Comparison of ENCODE assay signal across 14 mouse cellular contexts in the genomic region with DNA sequence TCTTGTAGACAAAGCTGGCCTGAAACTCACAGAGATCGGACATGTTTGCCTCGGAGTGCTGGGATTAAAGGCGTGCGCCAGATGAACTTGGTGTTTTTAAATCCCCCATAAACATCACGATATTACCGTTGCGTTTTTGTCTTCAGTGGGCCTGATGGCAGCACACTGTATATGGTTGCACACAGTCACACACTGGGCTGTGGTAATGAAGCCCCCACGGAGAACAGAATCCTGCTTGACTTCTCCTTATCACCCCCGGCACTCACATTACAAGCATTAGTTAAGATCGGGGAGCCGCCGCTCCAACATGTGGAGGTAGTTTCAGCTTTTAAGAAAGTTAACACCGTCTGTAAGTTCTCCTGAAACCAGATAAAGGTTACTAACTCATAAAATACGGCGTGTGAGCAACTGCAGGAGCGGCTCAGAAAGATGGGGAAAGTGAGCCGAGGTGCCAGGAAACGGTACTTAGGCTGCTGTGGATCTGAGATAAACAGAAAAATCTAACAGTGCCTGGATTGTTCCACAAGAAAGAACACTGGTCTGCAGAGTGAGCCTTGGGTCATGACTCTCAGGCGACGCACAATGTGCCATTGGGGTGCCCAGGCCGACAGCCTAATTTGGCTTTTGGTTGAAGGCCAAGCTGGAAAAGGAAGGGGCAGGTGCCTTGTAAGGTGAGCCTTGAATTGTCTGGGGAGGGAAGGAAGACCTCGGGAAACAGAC.
A peak's percentile ranks its signal among the peaks of the same experiment; 100 is the strongest.
DNase-seq lines count a peak whose midpoint lies in the region; ATAC-seq and TF ChIP-seq lines count a peak whose summit lies in the region.
"Had no signal": no experiment of that assay in that cellular context is flagged by ENCODE, and none has a peak within 500 bp of the region (broad histone marks: within the 10 kb centered on the region; RNA-seq: fewer than 3 reads in every experiment).

No protein-coding gene starts in this region.

- no peaks in the 10 kb centered on the region for H3K9me3 ChIP-seq in stomach, embryonic 14.5 days (ENCODE audit: control insufficient read depth, low read depth, low read length)
- no peaks in the 10 kb centered on the region for H3K9me3 ChIP-seq in stomach, postnatal 0 days (ENCODE audit: control insufficient read depth, low read length)
- H3K9me3 ChIP-seq: hindbrain, embryonic 15.5 days; neural tube, embryonic 12.5 days had no signal

- no peak for ATAC-seq in stomach, embryonic 14.5 days (ENCODE audit: insufficient number of reproducible peaks, insufficient read depth, low FRiP score, low read depth)
- ATAC-seq in stomach, postnatal 0 days (ENCODE audit: low FRiP score, low TSS enrichment): no peak
- ATAC-seq in megakaryocyte-erythroid progenitor cell, adult 5-6 weeks (replicated peaks; ENCODE audit: low FRiP score, low TSS enrichment, poor library complexity, severe bottlenecking): no peak
- ATAC-seq: forebrain, embryonic 16.5 days had no signal

- no peak overlapping the region for H3K27ac ChIP-seq in stomach, embryonic 14.5 days (ENCODE audit: low read length)
- H3K27ac ChIP-seq in stomach, postnatal 0 days (replicated peaks): no peak overlapping the region
- H3K27ac ChIP-seq: hindbrain, embryonic 15.5 days; neural tube, embryonic 12.5 days had no signal

- H3K4me1 ChIP-seq in stomach, embryonic 14.5 days (ENCODE audit: control insufficient read depth, insufficient read depth, low read length): no peaks in the 10 kb centered on the region
- H3K4me1 ChIP-seq in stomach, postnatal 0 days (replicated peaks; ENCODE audit: control insufficient read depth, insufficient read depth): no peaks in the 10 kb centered on the region
- H3K4me1 ChIP-seq: hindbrain, embryonic 15.5 days; neural tube, embryonic 12.5 days had no signal

- TF ChIP-seq CTCF in stomach, postnatal 0 days (IDR thresholded peaks at IDR 0.05; ENCODE audit: low read depth): no peak

- H3K27me3 ChIP-seq in stomach, embryonic 14.5 days (ENCODE audit: control insufficient read depth, insufficient read depth, low read length): no peaks in the 10 kb centered on the region
- H3K27me3 ChIP-seq in stomach, postnatal 0 days (ENCODE audit: control insufficient read depth, insufficient read depth, low read length): no peaks in the 10 kb centered on the region
- H3K27me3 ChIP-seq: hindbrain, embryonic 15.5 days; megakaryocyte, embryonic 14.5 days; neural tube, embryonic 12.5 days; Patski had no signal

- peak; percentile 17 for DNase-seq in embryo, embryonic 11 days
- DNase-seq in embryo, embryonic 9.5 days (ENCODE audit: extremely low spot score): no peak
- peak; percentile 7 for DNase-seq in kidney, adult 18-20 months
- DNase-seq in kidney, postnatal 10 days: no peak
- no peak for DNase-seq in stomach, postnatal 0 days (ENCODE audit: low spot score)
- peak; percentile 5 for DNase-seq in testis, postnatal 14 days (ENCODE audit: low spot score)
- DNase-seq: B cell, adult 2 months had no signal

- no peak overlapping the region for H3K4me3 ChIP-seq in stomach, embryonic 14.5 days (ENCODE audit: low read depth, low read length)
- no peak overlapping the region for H3K4me3 ChIP-seq in stomach, postnatal 0 days (ENCODE audit: low read depth, low read length)
- H3K4me3 ChIP-seq: hindbrain, embryonic 15.5 days; megakaryocyte, embryonic 14.5 days; neural tube, embryonic 12.5 days had no signal

- 56% methylated on average over 22 of the region's 22 CpGs for WGBS in stomach, embryonic 14.5 days
- 59% methylated on average over 22 of the region's 22 CpGs for WGBS in stomach, postnatal 0 days

- no peak overlapping the region for H3K9ac ChIP-seq in stomach, embryonic 14.5 days (replicated peaks; ENCODE audit: low read depth, low read length)
- H3K9ac ChIP-seq in stomach, postnatal 0 days (ENCODE audit: low read length): no peak overlapping the region
- H3K9ac ChIP-seq: hindbrain, embryonic 15.5 days; neural tube, embryonic 12.5 days had no signal

- 0 out of 2 replicates have a peak overlapping the region, but pooled peaks have one; percentile 4 for H3K4me2 ChIP-seq in stomach, embryonic 14.5 days (replicated peaks; ENCODE audit: low read depth, low read length)
- H3K4me2 ChIP-seq in stomach, postnatal 0 days (replicated peaks; ENCODE audit: low read depth): no peak overlapping the region
- H3K4me2 ChIP-seq: hindbrain, embryonic 15.5 days; neural tube, embryonic 12.5 days had no signal

- TF ChIP-seq EP300 in stomach, postnatal 0 days (optimal IDR thresholded peaks at IDR 0.05): no peak

- no peaks in the 10 kb centered on the region for H3K36me3 ChIP-seq in stomach, embryonic 14.5 days (ENCODE audit: control insufficient read depth, insufficient read depth, low read length)
- no peaks in the 10 kb centered on the region for H3K36me3 ChIP-seq in stomach, postnatal 0 days (ENCODE audit: control insufficient read depth, insufficient read depth, low read length)
- H3K36me3 ChIP-seq: hindbrain, embryonic 15.5 days; neural tube, embryonic 12.5 days had no signal

Comparison
In these comparisons a context has a peak if more than half of its experiments do, and no peak if none do; other contexts are left out.
1. DNase-seq: peak in embryo, embryonic 11 days (single experiment), kidney, adult 18-20 months (single experiment) and testis, postnatal 14 days (single experiment); none in embryo, embryonic 9.5 days (single experiment), kidney, postnatal 10 days (single experiment) and stomach, postnatal 0 days (single experiment).